Mouse (Mus musculus) olfactory bulb, adult 2 months (tissue): ENCODE measurements around the gene Mrpl10.

ENCODE experiments used
- CTCF ChIP-seq: fragments of 200-500 bp; IDR thresholded peaks from 2 replicates; pipeline ENCODE4 v1.5.1; 2012; ENCODE audit warnings: low read depth, mild to moderate bottlenecking, low read length, moderate library complexity; ENCODE audit not compliant: insufficient read depth
- POLR2A ChIP-seq: fragments of 200-500 bp; IDR thresholded peaks from 2 replicates; pipeline ENCODE4 v1.6.1; 2012; ENCODE audit warnings: mild to moderate bottlenecking, low read depth, low read length, moderate library complexity; ENCODE audit not compliant: insufficient read depth

DNA sequence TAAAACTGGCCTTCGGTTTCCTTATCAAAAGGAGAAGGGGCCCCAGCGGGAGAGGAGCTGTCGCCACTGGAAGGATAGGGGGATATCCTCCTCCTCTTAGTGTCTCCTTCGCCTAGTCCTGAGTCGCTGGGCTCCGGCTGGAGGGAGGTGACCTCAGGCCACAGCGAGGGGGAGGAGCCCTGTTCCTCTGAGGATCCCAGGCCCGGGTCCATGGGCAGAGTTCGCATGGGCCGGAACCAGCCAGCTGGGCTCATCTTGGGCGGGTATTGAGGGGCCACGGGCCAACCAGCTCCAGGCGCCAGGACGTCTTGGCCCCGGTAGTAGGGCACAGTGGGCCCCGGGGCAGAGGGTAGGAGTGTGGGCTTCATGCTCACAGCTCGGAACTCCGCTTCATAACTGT is 57.4 kb downstream of the Mrpl10 start:
- TF ChIP-seq CTCF, result no peak
- TF ChIP-seq POLR2A, result no peak
